Mouse (Mus musculus) midbrain, postnatal 0 days (tissue): Measurements from ENCODE around the gene Rhbdf1. TPM values are rescaled to one million over a fixed set of nuclear protein-coding genes. Genes with fewer than 3 reads are reported as not detected.

Experiments used
- ATAC-seq: fragments of 200-750 bp; cut with Nextera tagmentation; 2 replicates; pipeline ENCODE4 v1.8.0; 2017; ENCODE audit warnings: moderate number of reproducible peaks, mild to moderate bottlenecking, moderate TSS enrichment, moderate library complexity; ENCODE audit not compliant: low FRiP score
- DNase-seq: peaks from one replicate; pipeline ENCODE4 v3.0.0-alpha.2; 2015; ENCODE audit warnings: low spot score
- H3K27ac ChIP-seq: fragments of 300-500 bp; sonication (generic); 2 replicates; pipeline ENCODE4 v1.5.1; 2014; ENCODE audit warnings: low read depth, mild to moderate bottlenecking, low read length, mixed read lengths
- H3K27me3 ChIP-seq: fragments of 300-500 bp; sonication (generic); 2 replicates; pipeline ENCODE4 v1.6.1; 2014; ENCODE audit warnings: low read length, control low read depth, mixed read lengths; ENCODE audit not compliant: insufficient read depth
- H3K36me3 ChIP-seq: fragments of 300-500 bp; sonication (generic); 2 replicates; pipeline ENCODE4 v1.6.1; 2014; ENCODE audit warnings: low read length, control low read depth, mixed read lengths; ENCODE audit not compliant: insufficient read depth
- H3K4me1 ChIP-seq: fragments of 300-500 bp; sonication (generic); 2 replicates; pipeline ENCODE4 v1.6.1; 2014; ENCODE audit warnings: mild to moderate bottlenecking, control low read depth, antibody characterized with exemption, low read length, mixed read lengths; ENCODE audit not compliant: insufficient read depth
- H3K4me2 ChIP-seq: fragments of 300-500 bp; sonication (generic); 2 replicates; pipeline ENCODE4 v1.6.1; 2014; ENCODE audit warnings: low read depth, mild to moderate bottlenecking, low read length, mixed read lengths; ENCODE audit not compliant: poor library complexity, severe bottlenecking
- H3K4me3 ChIP-seq: fragments of 300-500 bp; sonication (generic); 2 replicates; pipeline ENCODE4 v1.5.1; 2014; ENCODE audit warnings: low read depth, mild to moderate bottlenecking, low read length, moderate library complexity
- H3K9ac ChIP-seq: fragments of 300-500 bp; sonication (generic); replicated peaks from 2 replicates; pipeline ENCODE4 v1.6.1; 2014; ENCODE audit warnings: mild to moderate bottlenecking, low read length, moderate library complexity, mixed read lengths; ENCODE audit not compliant: poor library complexity, severe bottlenecking
- H3K9me3 ChIP-seq: fragments of 300-500 bp; sonication (generic); 2 replicates; pipeline ENCODE4 v1.6.1; 2016; ENCODE audit warnings: low read length, control low read depth
- CTCF ChIP-seq: IDR thresholded peaks from 2 replicates; pipeline ENCODE4 v1.5.1; 2016; ENCODE audit warnings: antibody characterized with exemption, mild to moderate bottlenecking
- WGBS: fragments of 180-500 bp; shearing (Covaris S2); extraction: QIAGEN DNeasy Blood & Tissue Kit; methylation state at CpG from one replicate; pipeline ENCODE4 v1.1.7; 2014; 5-methylcytosine and 5-hydroxymethylcytosine counted together
- polyA plus RNA-seq: library from polyadenylated mRNA; unstranded; fragments of >200 nt; fragmentation: Nextera tagmentation; extraction: Ambion mirVana; gene quantifications from 2 replicates; pipeline ENCODE4 v1.2.1, GENCODE M21; 2015
- total RNA-seq: library from RNA; depleted of rRNA; stranded (reverse); fragments of >200 nt; gene quantifications from 2 replicates; pipeline ENCODE4 v1.2.3, GENCODE M21; 2014

Rhbdf1 gene
- total and polyA plus RNA-seq, 2 experiments from 2014 or later = 17.6 to 55.6 TPM

GRCm38 (mm10) chr11:32236712-32237410 lies 14.8 kb upstream of the Rhbdf1 start:
- peak overlapping the region; percentile 44; the same call in 1 of the 2 replicates for H3K27ac ChIP-seq
- TF ChIP-seq CTCF = peak; percentile 81
- peak; percentile 82 for DNase-seq
- ATAC-seq = no peak
- H3K9ac ChIP-seq = no peak overlapping the region
- H3K9me3 ChIP-seq = no peaks in the 10 kb centered on the region
- H3K36me3 ChIP-seq = peaks cover 37% of the 10 kb centered on the region
- 57% methylated on average over 9 of the region's 9 CpGs for WGBS
- H3K4me1 ChIP-seq = 0 out of 2 replicates have a peak, but pooled peaks cover 5% of the 10 kb centered on the region
- H3K27me3 ChIP-seq = no peaks in the 10 kb centered on the region
- H3K4me2 ChIP-seq = no peak overlapping the region
- H3K4me3 ChIP-seq = no peak overlapping the region

- Histone ChIP-seq H3K27me3 (no peaks in the 10 kb centered on the region), H3K4me2 (no peak overlapping the region), H3K4me1 (0 out of 2 replicates have a peak, but pooled peaks cover 5% of the 10 kb centered on the region), H3K36me3 (peaks cover 37% of the 10 kb centered on the region), H3K9ac (no peak overlapping the region), H3K4me3 (no peak overlapping the region), H3K27ac (peak overlapping the region; percentile 44; the same call in 1 of the 2 replicates), H3K9me3 (no peaks in the 10 kb centered on the region)
- no peak for ATAC-seq
- TF ChIP-seq CTCF = no peak
- WGBS = 46% methylated on average over 2 of the region's 2 CpGs
- no peak for DNase-seq
Measured at GRCm38 (mm10) chr11:32236132-32236531, 14.0 kb upstream of the Rhbdf1 start.

GRCm38 (mm10) chr11:32235646-32236045 lies 13.5 kb upstream of the Rhbdf1 start:
- no peak overlapping the region for H3K9ac ChIP-seq
- WGBS = 30% methylated on average over 3 of the region's 3 CpGs
- H3K9me3 ChIP-seq = no peaks in the 10 kb centered on the region
- ATAC-seq = peak; percentile 36; the same call in 1 of the 2 replicates
- no peak overlapping the region for H3K4me2 ChIP-seq
- H3K27me3 ChIP-seq = no peaks in the 10 kb centered on the region
- peak; percentile 88 for DNase-seq
- H3K4me1 ChIP-seq = 0 out of 2 replicates have a peak, but pooled peaks cover 5% of the 10 kb centered on the region
- peaks cover 36% of the 10 kb centered on the region for H3K36me3 ChIP-seq
- H3K27ac ChIP-seq = no peak overlapping the region
- no peak overlapping the region for H3K4me3 ChIP-seq
- no peak for TF ChIP-seq CTCF

- ATAC-seq (no peak), DNase-seq (no peak)
- no peak for TF ChIP-seq CTCF
- no peaks in the 10 kb centered on the region for H3K9me3 ChIP-seq
- no peak overlapping the region for H3K9ac ChIP-seq
- H3K4me3 ChIP-seq = no peak overlapping the region
- H3K36me3 ChIP-seq = peaks cover 34% of the 10 kb centered on the region
- H3K4me2 ChIP-seq = no peak overlapping the region
- H3K27ac ChIP-seq = no peak overlapping the region; the same call in 1 of the 2 replicates
- no peaks in the 10 kb centered on the region for H3K27me3 ChIP-seq
- 0 out of 2 replicates have a peak, but pooled peaks cover 5% of the 10 kb centered on the region for H3K4me1 ChIP-seq
- 88% methylated on average over 6 of the region's 6 CpGs for WGBS
Measured at GRCm38 (mm10) chr11:32234816-32235485, 12.9 kb upstream of the Rhbdf1 start.

GRCm38 (mm10) chr11:32233895-32234294 lies 11.8 kb upstream of the Rhbdf1 start:
- Histone ChIP-seq H3K4me2 (no peak overlapping the region), H3K36me3 (peaks cover 30% of the 10 kb centered on the region), H3K4me3 (no peak overlapping the region), H3K4me1 (0 out of 2 replicates have a peak, but pooled peaks cover 5% of the 10 kb centered on the region), H3K9me3 (no peaks in the 10 kb centered on the region), H3K27ac (no peak overlapping the region), H3K27me3 (no peaks in the 10 kb centered on the region), H3K9ac (no peak overlapping the region)
- peak; percentile 6; the same call in 1 of the 2 replicates for ATAC-seq
- DNase-seq = peak; percentile 75
- 91% methylated on average over 3 of the region's 3 CpGs for WGBS
- TF ChIP-seq CTCF = no peak

- Histone ChIP-seq H3K9me3 (no peaks in the 10 kb centered on the region), H3K4me1 (0 out of 2 replicates have a peak, but pooled peaks cover 5% of the 10 kb centered on the region), H3K27ac (no peak overlapping the region), H3K36me3 (peaks cover 30% of the 10 kb centered on the region), H3K4me3 (no peak overlapping the region), H3K27me3 (no peaks in the 10 kb centered on the region), H3K9ac (no peak overlapping the region), H3K4me2 (no peak overlapping the region)
- WGBS = 78% methylated on average over 10 of the region's 10 CpGs
- DNase-seq (no peak), ATAC-seq (no peak)
- TF ChIP-seq CTCF = no peak
Measured at GRCm38 (mm10) chr11:32232848-32233247, 10.7 kb upstream of the Rhbdf1 start.
